Mouse (Mus musculus): ENCODE data around the gene Cartpt.
"Not testable (repeated sequence)": the region's sequence is repeated elsewhere in the genome, so short reads cannot be mapped to it uniquely, and the experiment has no call there.

Cartpt gene

DNA sequence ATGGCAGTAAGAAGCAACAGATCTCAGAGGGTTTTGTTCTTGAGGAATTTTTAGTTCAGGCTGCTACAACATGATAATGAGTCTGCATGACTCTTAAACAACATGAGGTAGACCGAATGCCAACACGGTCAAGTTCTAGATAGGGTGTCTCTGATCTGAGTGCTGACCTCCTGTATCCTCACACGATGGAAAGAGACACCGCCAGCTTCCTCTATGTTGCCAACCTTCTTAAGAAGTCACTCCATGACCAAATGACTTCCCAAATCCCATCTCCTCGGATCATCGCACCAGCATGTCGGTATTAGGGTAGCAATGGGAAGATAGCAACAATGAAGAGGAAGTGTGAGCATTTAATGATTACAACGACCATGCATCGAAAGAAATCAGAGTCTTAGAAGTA lies 43.6 kb downstream of the Cartpt start:
- DNase-seq (ENCODE audit: low spot score in 2 of 2), result no peak

DNA sequence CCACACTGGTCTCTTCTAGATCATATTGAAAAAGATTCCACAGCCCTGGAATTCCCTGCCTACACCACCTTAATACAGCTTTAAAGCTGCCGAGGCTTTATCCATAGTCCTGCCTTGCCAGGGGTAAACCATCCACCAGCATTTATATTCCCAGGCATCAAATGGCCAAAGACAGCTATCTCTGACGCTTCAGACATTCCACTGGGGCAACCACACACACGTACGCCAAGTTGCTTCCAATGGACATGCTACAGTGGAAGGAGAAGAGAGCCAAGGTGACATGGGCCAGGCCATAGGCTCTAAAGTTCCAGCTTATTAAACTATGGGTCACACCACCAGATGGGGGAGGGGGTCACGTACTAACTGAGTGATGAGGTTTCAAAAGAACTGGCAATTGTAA lies 45.7 kb downstream of the Cartpt start:
- no peak for DNase-seq (ENCODE audit: low spot score in 2 of 2)

DNA sequence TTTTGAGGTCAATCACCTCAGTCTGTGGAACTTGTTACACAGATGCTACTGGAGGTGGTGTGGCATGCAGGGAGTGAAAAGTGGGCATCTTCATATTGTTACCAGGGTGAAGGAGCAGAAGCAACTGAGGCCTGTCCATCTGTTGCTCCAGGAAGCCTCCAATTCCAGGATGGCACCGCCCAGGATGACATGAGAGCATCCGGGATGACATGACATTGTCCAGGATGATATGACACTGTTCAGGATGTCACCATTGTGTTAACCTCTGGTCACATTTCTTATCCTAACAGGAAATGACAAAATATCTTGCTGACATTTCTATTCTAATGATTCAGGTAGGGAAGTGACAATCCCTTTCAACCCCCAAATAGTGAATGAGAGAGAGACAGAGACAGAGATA lies 47.8 kb downstream of the Cartpt start:
- DNase-seq (ENCODE audit: low spot score in 2 of 2), result no peak

DNA sequence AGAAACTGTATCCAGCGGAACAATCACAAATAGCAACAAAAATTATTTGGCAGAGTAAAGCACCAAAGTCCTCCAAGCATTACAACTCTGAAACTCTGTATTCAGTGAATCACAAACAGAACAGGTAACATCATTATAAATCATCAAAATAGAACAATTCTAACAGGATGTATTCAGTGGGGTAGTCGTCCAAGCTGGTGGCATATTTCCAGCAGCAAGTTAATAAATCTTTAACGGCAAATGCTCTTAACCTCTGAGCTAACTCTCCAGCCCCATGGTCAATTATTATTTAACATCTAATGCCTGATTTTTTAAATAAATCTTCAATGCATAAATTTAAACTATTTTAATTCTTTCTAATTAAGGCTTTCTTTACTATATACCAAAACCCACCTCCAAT lies 48.5 kb downstream of the Cartpt start:
- not testable (repeated sequence) for DNase-seq (ENCODE audit: low spot score in 2 of 2)

DNA sequence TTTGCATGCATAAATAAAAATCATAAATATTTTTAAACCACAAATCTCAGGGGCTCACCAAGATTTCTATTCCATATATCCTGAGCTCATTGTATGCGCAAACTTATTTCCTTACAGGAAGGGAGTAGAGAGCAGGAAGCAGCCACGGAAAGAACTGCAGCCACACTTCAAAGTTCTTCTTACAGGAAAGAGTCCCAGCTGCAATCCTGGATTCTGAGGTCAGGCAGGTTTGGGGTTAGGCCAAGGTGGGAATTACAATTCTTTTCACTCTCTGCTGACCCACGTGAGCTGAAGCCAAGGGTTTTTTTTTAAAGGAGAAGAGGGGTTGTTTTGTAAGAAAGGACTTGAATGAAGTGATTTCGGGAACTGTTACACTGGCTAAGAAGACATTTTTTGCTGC lies 49.9 kb downstream of the Cartpt start:
- DNase-seq (ENCODE audit: low spot score in 2 of 2), result no peak

DNA sequence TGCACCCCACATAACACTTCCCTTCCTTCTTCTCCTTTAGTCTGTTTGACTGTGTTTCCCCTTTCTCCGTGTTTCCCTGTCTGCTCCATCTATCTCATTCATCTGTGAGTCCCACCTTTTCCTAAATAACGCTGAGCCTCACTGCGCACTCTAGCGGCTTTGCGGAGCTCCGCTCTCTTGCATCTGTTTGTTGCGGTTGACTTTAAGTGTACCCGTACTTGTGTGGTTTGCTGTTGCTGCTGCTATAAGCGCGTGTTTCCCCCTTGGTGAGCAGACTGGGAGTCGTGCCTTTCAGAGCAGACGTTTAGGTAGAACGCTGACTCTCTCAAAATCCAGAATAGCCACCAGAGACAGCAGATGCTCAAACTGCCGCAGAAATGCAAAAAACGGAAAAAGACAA lies 51.3 kb downstream of the Cartpt start:
- no peak for DNase-seq (ENCODE audit: low spot score in 2 of 2)
